Mouse (Mus musculus): ENCODE data around the gene Zcchc13. TPM values are rescaled to one million over a fixed set of nuclear protein-coding genes. Genes with fewer than 3 reads are reported as not detected.

Zcchc13 gene
- total RNA-seq (2014; rRNA removed; ENCODE audit: low replicate concordance) (not detected in 2 replicates), polyA plus RNA-seq (2015; fragmentation: Nextera tagmentation; extraction: Ambion mirVana) (not detected in 2 replicates)

DNA sequence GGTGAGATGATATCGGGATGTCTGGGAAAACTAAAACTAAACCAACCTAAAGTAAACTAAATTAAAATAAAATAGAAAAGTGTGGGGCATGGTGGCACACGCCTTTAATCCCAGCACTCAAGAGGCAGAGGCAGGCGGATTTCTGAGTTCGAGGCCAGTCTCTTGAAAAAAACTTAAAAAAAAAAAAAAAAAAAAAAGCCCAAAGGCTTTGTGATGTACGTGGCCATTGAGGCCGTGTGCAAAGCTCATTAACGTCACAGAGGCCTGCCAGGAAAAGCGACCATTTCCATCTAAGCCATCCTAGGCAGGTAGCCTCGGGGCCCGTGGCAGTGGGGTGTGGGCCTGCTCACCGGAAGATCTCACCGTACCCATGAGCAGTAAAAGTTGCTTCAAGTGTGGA, at the start of gene Zcchc13:
Zcchc13 (plus strand) TSS at position 284 of the 400 bp plus-strand sequence.
- no peak within 1 kb of the TSS for H3K4me3 ChIP-seq (ENCODE audit: low read depth, low read length)
- no peaks in the 10 kb centered on the region for H3K4me1 ChIP-seq (ENCODE audit: control insufficient read depth, insufficient read depth)
- H3K4me2 ChIP-seq (ENCODE audit: low read depth, low read length) = no peak within 1 kb of the TSS
- DNase-seq (ENCODE audit: low spot score) (no peak), ATAC-seq (ENCODE audit: insufficient read depth, low read depth) (no peak)
- H3K9me3 ChIP-seq (replicated peaks; ENCODE audit: control insufficient read depth, low read length) = no peaks in the 10 kb centered on the region
- WGBS = 82% methylated on average over 12 of the region's 12 CpGs
- no peak for TF ChIP-seq CTCF (IDR thresholded peaks at IDR 0.05; ENCODE audit: low read depth)
- no peak for TF ChIP-seq EP300 (IDR thresholded peaks at IDR 0.05; ENCODE audit: low read depth)
- H3K27ac ChIP-seq (ENCODE audit: low read depth) = no peak within 1 kb of the TSS
- H3K36me3 ChIP-seq (replicated peaks; ENCODE audit: control insufficient read depth, insufficient read depth, low read length) = no peaks in the 10 kb centered on the region
- 0 out of 2 replicates have a peak, but pooled peaks cover 11% of the 10 kb centered on the region for H3K27me3 ChIP-seq (ENCODE audit: control insufficient read depth, insufficient read depth, low read length)
- no peak within 1 kb of the TSS for H3K9ac ChIP-seq (replicated peaks; ENCODE audit: low read depth, low read length)

- TF ChIP-seq CTCF (IDR thresholded peaks at IDR 0.05; ENCODE audit: low read depth) = no peak
- no peak for TF ChIP-seq EP300 (IDR thresholded peaks at IDR 0.05; ENCODE audit: low read depth)
- no peak overlapping the region for H3K9ac ChIP-seq (replicated peaks; ENCODE audit: low read depth, low read length)
- H3K4me3 ChIP-seq (ENCODE audit: low read depth, low read length) = no peak overlapping the region
- no peaks in the 10 kb centered on the region for H3K27me3 ChIP-seq (ENCODE audit: control insufficient read depth, insufficient read depth, low read length)
- H3K4me2 ChIP-seq (ENCODE audit: low read depth, low read length) = no peak overlapping the region
- DNase-seq (ENCODE audit: low spot score) (no peak), ATAC-seq (ENCODE audit: insufficient read depth, low read depth) (no peak)
- WGBS = 28% methylated on average over 1 of the region's 1 CpGs
- no peaks in the 10 kb centered on the region for H3K4me1 ChIP-seq (ENCODE audit: control insufficient read depth, insufficient read depth)
- H3K27ac ChIP-seq (ENCODE audit: low read depth) = no peak overlapping the region
- no peaks in the 10 kb centered on the region for H3K36me3 ChIP-seq (replicated peaks; ENCODE audit: control insufficient read depth, insufficient read depth, low read length)
- no peaks in the 10 kb centered on the region for H3K9me3 ChIP-seq (replicated peaks; ENCODE audit: control insufficient read depth, low read length)
Measured at GRCm38 (mm10) chrX:103584262-103584661, 46.1 kb upstream of the Zcchc13 start.

DNA sequence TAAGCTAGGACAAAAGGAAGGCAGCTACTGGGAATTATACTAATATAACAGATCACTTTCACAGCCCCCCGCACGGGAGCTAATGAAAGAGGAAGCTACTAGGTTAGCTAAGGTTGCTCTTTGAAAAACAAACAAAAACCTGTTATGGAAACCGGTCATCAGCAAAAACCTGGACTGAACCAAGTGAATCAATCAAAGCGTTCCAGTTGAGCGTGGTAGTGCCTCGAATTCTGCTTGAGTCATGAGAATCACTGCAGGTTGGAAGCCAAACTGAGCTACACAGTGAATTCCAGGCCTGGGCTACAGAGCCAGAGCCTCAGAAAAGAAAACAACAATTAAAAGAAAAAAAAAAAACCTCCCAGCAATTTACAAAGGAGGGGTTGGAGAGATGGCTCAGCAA, 38.3 kb upstream of the Zcchc13 start:
- Histone ChIP-seq H3K9me3 (replicated peaks; ENCODE audit: control insufficient read depth, low read length) (no peaks in the 10 kb centered on the region), H3K27me3 (ENCODE audit: control insufficient read depth, insufficient read depth, low read length) (no peaks in the 10 kb centered on the region), H3K4me3 (ENCODE audit: low read depth, low read length) (no peak overlapping the region), H3K4me1 (ENCODE audit: control insufficient read depth, insufficient read depth) (no peaks in the 10 kb centered on the region), H3K36me3 (replicated peaks; ENCODE audit: control insufficient read depth, insufficient read depth, low read length) (no peaks in the 10 kb centered on the region), H3K4me2 (ENCODE audit: low read depth, low read length) (no peak overlapping the region), H3K27ac (ENCODE audit: low read depth) (no peak overlapping the region), H3K9ac (replicated peaks; ENCODE audit: low read depth, low read length) (no peak overlapping the region)
- ATAC-seq (ENCODE audit: insufficient read depth, low read depth) = no peak
- 74% methylated on average over 6 of the region's 6 CpGs for WGBS
- DNase-seq (ENCODE audit: low spot score) = no peak
- TF ChIP-seq EP300 (IDR thresholded peaks at IDR 0.05; ENCODE audit: low read depth) (no peak), CTCF (IDR thresholded peaks at IDR 0.05; ENCODE audit: low read depth) (no peak)

DNA sequence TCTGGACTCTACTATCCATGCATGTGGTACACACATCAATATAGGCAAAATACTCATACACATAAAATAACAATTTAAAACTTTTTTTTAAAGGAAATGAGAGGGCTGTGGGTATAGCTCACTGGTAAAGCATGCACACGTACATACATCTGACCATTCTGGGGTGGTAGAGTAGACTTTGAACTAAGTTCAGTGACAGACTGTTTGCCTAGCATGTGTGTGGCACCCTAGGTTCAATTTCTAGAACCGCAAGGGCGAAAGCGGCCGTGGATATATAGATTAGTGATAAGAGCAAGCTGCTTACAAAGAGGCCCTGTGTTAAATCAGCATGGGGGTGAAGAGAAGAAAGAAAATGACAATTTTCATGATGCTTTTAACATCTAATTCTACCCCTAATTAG, 27.8 kb upstream of the Zcchc13 start:
- Histone ChIP-seq H3K4me3 (ENCODE audit: low read depth, low read length) (no peak overlapping the region), H3K4me2 (ENCODE audit: low read depth, low read length) (no peak overlapping the region), H3K27me3 (ENCODE audit: control insufficient read depth, insufficient read depth, low read length) (no peaks in the 10 kb centered on the region), H3K4me1 (ENCODE audit: control insufficient read depth, insufficient read depth) (no peaks in the 10 kb centered on the region), H3K9me3 (replicated peaks; ENCODE audit: control insufficient read depth, low read length) (no peaks in the 10 kb centered on the region), H3K27ac (ENCODE audit: low read depth) (no peak overlapping the region), H3K36me3 (replicated peaks; ENCODE audit: control insufficient read depth, insufficient read depth, low read length) (peaks cover 18% of the 10 kb centered on the region; the same call in 1 of the 2 replicates), H3K9ac (replicated peaks; ENCODE audit: low read depth, low read length) (no peak overlapping the region)
- DNase-seq (ENCODE audit: low spot score) (no peak), ATAC-seq (ENCODE audit: insufficient read depth, low read depth) (no peak)
- WGBS = 92% methylated on average over 5 of the region's 5 CpGs
- TF ChIP-seq EP300 (IDR thresholded peaks at IDR 0.05; ENCODE audit: low read depth) (no peak), CTCF (IDR thresholded peaks at IDR 0.05; ENCODE audit: low read depth) (no peak)

- no peak overlapping the region for H3K4me2 ChIP-seq (ENCODE audit: low read depth, low read length)
- no peaks in the 10 kb centered on the region for H3K9me3 ChIP-seq (replicated peaks; ENCODE audit: control insufficient read depth, low read length)
- H3K27me3 ChIP-seq (ENCODE audit: control insufficient read depth, insufficient read depth, low read length) = no peaks in the 10 kb centered on the region
- TF ChIP-seq CTCF (IDR thresholded peaks at IDR 0.05; ENCODE audit: low read depth) (no peak), EP300 (IDR thresholded peaks at IDR 0.05; ENCODE audit: low read depth) (no peak)
- ATAC-seq (ENCODE audit: insufficient read depth, low read depth) = no peak
- 86% methylated on average over 5 of the region's 5 CpGs for WGBS
- no peak overlapping the region for H3K9ac ChIP-seq (replicated peaks; ENCODE audit: low read depth, low read length)
- peaks cover 26% of the 10 kb centered on the region; the same call in 1 of the 2 replicates for H3K36me3 ChIP-seq (replicated peaks; ENCODE audit: control insufficient read depth, insufficient read depth, low read length)
- H3K4me1 ChIP-seq (ENCODE audit: control insufficient read depth, insufficient read depth) = no peaks in the 10 kb centered on the region
- no peak overlapping the region for H3K27ac ChIP-seq (ENCODE audit: low read depth)
- no peak for DNase-seq (ENCODE audit: low spot score)
- H3K4me3 ChIP-seq (ENCODE audit: low read depth, low read length) = no peak overlapping the region
Measured at GRCm38 (mm10) chrX:103604211-103604610, 26.2 kb upstream of the Zcchc13 start.

GRCm38 (mm10) chrX:103605473-103605872, 24.9 kb upstream of the Zcchc13 start:
- H3K9me3 ChIP-seq (replicated peaks; ENCODE audit: control insufficient read depth, low read length) = no peaks in the 10 kb centered on the region
- no peak overlapping the region for H3K9ac ChIP-seq (replicated peaks; ENCODE audit: low read depth, low read length)
- no peak overlapping the region for H3K4me2 ChIP-seq (ENCODE audit: low read depth, low read length)
- WGBS = 70% methylated on average over 8 of the region's 8 CpGs
- no peaks in the 10 kb centered on the region for H3K4me1 ChIP-seq (ENCODE audit: control insufficient read depth, insufficient read depth)
- ATAC-seq (ENCODE audit: insufficient read depth, low read depth) (no peak), DNase-seq (ENCODE audit: low spot score) (no peak)
- H3K27me3 ChIP-seq (ENCODE audit: control insufficient read depth, insufficient read depth, low read length) = no peaks in the 10 kb centered on the region
- H3K27ac ChIP-seq (ENCODE audit: low read depth) = no peak overlapping the region
- H3K36me3 ChIP-seq (replicated peaks; ENCODE audit: control insufficient read depth, insufficient read depth, low read length) = peaks cover 26% of the 10 kb centered on the region; the same call in 1 of the 2 replicates
- no peak overlapping the region for H3K4me3 ChIP-seq (ENCODE audit: low read depth, low read length)
- TF ChIP-seq EP300 (IDR thresholded peaks at IDR 0.05; ENCODE audit: low read depth) (no peak), CTCF (IDR thresholded peaks at IDR 0.05; ENCODE audit: low read depth) (no peak)
